Mouse (Mus musculus) retina, adult 2 months (tissue): ENCODE data around the gene Mid1.
"Not testable (repeated sequence)": the region's sequence is repeated elsewhere in the genome, so short reads cannot be mapped to it uniquely, and the experiment has no call there.

Experiments
- DNase-seq: peaks from one replicate; pipeline ENCODE4 v3.0.0-alpha.2; 2012; ENCODE audit warnings: low read depth, low spot score

Gene Mid1

GRCm38 (mm10) chrX:169986519-169987367, 301.7 kb downstream of the Mid1 start:
- not testable (repeated sequence) for DNase-seq

GRCm38 (mm10) chrX:169987368-169987837, 302.4 kb downstream of the Mid1 start:
- not testable (repeated sequence) for DNase-seq

DNA sequence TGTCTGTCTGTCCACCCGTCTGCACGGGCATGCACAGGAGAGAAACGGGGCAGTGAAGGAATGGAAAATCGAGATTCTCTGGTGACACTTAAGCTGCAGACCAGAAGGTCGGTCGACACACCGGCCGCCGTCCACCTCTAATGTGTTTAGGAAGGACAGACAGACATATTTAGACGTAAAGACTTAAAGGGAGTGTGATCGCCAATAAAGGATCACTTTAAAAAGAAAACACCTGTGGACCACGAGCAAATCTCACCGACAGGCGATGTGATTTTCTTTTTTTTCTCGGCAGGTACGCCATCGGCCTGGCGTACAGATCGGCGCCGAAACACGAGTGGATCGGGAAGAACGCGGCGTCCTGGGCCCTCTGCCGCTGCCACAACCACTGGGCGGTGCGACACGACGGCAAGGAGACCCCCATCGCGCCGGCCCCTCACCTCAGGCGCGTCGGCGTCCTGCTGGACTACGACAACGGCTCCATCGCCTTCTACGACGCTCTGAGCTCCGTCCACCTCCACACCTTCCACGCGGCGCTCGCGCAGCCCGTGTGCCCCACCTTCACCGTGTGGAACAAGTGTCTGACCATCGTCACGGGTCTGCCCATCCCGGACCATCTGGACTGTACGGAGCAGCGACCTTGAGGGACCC, 303.7 kb downstream of the Mid1 start:
- DNase-seq, result not testable (repeated sequence)

GRCm38 (mm10) chrX:169989219-169989595, 304.2 kb downstream of the Mid1 start:
- not testable (repeated sequence) for DNase-seq

DNA sequence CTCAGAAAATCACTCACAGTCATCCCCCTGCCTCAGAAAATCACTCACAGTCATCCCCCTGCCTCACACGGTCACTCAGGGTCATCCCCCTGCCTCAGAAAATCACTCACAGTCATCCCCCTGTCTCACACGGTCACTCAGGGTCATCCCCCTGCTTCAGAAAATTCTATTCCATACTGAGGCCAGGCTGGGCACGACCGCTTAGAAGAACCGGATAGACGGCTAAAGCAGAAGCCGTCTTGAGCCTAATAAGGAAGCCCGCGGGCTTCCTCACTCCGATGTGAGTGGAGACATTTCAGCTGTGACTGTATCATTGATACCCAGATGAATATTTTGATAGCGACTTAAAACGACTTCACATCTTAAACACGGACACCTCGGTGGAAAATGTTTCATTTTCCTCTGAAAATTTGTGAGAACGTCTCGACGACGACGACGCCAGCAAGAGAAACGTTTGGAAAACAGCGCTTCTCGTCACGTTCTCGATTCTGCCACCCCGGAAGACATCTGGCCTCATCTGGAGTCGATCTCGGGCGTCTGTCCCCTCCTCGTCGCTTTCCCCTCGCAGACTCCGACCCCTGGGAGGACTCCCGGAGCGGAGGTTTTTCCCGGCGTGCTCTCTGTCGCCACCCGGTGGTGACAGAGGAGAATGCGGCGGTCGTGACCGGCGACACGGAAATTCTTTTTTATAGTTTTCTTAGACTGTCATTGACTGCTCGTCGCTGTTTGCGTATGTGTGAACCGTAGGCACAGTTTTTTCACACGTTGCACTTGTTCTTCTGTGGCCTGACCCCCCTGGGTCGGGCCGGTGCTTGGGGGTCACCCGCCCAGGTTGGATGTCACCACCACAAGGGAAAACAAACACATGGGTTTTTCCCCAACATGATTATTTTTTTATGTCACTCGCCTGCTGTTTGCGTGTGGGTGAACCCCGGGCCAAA, 305.0 kb downstream of the Mid1 start:
- not testable (repeated sequence) for DNase-seq

DNA sequence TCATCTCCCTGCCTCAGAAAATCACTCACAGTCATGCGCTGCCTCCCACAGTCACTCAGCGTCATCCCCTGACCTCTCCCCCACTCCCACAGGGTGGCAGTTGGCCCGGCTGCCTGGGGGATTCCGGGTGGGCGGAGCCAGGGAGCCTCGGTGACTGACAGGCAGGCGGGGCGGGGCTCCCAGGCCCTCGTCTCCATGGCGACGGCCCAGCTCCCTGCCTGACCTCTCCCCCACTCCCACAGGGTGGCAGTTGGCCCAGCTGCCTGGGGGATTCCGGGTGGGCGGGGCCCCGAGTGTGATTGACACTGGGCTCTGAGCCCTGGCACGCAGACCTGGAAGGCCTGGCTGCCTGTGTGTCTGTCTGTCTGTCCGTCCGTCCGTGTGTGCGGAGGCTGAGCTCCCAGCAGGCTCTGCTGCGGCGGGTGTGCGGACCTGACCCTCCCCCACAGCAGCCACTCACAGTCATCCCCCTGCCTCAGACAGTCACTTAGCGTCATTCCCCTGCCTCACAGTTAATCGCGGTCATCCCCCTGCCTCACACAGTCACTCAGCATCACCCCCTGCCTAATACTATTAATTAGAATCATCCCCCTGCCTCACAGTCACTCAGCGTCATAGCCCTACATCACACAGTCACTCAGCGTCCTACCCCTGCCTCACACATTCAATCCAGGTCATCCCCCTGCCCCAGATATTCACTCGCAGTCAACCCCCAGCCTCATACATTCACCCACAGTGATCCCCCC, 306.3 kb downstream of the Mid1 start:
- not testable (repeated sequence) for DNase-seq

DNA sequence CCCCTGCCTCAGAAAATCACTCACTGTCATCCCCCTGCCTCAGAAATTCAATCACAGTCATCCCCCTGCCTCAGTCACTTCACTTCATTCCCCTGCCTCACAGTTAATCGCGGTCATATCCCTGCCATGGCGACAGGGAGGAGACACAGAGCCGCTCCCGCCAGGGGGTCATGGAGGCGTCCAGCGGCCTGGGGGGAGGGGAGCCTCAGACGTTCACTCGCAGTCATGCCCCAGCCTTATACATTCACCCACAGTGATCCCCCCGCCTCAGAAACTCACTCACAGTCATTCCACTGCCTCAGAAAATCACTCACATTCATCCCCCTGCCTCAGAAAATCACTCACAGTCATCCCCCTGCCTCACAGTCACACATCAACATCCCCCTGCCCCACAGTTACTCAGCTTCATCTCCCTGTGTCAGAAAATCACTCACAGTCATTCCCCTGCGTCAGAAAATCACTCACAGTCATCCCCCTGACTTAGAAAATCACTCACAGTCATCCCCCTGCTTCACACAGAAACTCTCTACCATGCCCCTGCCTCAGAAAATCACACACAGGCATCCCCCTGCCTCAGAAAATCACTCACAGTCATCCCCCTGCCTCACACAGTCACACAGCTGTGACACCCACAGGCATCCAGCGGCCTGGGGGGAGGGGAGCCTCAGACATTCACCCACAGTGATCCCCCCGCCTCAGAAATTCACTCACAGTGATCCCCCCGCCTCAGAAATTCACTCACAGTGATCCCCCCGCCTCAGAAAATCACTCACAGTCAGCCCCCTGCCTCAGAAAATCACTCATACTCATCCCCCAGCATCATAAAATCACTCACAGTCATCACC, 307.3 kb downstream of the Mid1 start:
- DNase-seq, result not testable (repeated sequence)

DNA sequence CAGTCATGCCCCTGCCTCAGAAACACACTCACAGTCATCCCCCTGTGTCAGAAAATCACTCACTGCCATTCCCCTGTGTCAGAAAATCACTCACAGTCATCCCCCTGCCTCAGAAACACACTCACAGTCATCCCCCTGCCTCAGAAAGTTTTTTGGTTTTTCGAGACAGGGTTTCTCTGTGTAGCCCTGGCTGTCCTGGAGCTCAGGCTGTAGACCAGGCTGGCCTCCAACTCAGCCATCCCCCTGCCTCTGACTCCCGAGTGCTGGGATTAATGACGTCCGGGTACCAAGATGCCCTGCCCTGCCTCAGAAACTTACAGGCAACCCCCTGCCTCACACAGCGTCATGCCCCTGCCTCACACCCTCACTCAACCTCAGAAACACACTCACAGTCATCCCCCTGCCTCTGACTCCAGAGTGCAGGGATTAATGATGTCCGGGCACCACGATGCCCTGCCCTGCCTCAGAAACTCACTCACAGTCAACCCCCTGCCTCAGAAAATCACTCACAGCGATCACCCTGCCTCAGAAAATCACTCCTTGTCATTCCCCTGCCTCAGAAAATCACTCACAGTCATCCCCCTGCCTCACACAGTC, 308.1 kb downstream of the Mid1 start:
- not testable (repeated sequence) for DNase-seq

DNA sequence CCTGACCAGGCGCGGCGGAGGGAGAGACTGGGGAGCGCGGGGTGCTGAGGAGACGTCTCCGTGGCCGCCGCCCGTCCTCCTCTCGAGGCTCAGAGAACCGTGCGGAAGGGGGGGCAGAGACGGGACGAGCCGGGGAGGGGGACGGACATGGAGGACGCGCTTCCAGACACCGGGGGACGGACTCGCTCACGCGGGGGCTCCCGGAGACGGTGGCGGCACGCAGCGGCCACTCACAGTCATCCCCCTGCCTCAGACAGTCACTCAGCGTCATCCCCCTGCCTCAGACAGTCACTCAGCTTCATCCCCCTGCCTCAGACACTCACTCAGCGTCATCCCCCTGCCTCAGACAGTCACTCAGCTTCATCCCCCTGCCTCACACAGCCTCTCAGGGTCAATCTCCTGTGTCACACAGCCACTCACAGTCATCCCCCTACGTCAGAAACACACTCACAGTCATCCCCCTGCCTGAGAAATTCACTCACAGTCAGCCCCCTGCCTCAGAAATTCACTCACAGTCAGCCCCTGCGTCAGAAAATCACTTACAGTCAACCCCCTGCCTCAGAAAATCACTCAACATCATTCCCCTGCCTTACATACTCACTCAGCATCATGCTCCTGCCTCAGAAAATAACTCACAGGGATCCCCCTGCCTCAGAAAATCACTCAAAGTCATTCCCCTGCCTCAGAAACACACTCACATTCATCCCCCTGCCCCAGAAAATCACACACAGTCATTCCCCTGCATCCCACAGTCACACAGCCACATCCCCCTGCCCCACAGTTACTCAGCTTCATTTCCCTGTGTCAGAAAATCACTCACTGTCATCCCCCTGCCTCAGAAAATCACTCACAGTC, 309.2 kb downstream of the Mid1 start:
- DNase-seq, result not testable (repeated sequence)

DNA sequence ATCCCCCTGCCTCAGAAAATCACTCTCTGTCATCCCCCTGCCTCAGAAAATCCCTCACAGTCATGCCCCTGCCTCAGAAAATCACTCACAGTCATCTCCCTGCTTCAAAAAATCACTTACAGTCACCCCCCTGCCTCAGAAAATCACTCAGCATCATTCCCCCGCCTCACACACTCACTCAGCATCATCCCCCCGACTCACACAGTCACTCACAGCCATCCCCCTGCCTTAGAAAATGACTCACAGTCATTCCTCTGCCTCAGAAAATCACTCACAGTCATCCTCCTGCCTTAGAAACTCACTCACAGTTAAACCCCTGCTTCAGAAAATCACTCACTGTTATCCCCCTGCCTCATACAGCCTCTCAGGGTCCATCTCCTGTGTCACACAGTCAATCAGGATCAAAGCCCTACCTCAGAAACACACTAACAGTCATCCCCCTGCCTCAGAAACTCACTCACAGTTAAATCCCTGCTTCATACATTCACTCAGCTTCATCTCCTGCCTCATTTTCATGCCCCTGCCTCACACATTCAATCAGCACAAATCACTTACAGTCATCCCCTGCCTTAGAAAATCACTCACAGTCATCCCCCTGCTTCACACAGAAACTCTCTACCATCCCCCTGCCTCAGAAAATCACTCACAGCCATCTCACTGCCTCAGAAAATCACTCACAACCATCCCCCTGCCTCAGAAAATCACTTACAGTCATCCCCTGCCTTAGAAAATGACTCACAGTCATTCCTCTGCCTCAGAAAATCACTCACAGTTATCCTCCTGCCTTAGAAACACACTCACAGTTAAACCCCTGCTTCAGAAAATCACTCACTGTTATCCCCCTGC, 310.1 kb downstream of the Mid1 start:
- not testable (repeated sequence) for DNase-seq

- DNase-seq, result not testable (repeated sequence)
Measured at GRCm38 (mm10) chrX:169995909-169996521, 311.0 kb downstream of the Mid1 start.

DNA sequence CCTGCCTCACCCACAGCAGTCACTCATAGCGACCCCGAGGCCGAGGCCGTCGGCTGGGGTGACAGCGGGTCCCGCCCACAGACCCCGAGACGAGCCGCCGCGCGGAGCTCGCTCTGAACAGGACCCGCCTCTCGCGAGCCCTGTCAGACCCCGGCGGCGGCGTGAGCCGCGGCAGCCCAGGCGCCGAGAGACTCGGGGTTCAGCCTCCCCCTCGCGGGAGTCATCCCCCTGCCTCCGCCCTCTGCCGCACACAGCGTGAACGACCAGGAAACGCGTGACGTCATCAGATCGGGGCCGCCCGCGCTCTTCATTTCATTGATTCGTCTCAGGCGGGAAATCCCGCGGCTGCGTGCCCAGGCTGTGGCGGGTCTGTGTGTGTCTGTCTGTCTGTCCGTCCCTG, 311.9 kb downstream of the Mid1 start:
- not testable (repeated sequence) for DNase-seq

- not testable (repeated sequence) for DNase-seq
Measured at GRCm38 (mm10) chrX:169997456-169997853, 312.5 kb downstream of the Mid1 start.

- DNase-seq, result peak; percentile 86
Measured at GRCm38 (mm10) chrX:169997854-169998456, 313.0 kb downstream of the Mid1 start.

DNA sequence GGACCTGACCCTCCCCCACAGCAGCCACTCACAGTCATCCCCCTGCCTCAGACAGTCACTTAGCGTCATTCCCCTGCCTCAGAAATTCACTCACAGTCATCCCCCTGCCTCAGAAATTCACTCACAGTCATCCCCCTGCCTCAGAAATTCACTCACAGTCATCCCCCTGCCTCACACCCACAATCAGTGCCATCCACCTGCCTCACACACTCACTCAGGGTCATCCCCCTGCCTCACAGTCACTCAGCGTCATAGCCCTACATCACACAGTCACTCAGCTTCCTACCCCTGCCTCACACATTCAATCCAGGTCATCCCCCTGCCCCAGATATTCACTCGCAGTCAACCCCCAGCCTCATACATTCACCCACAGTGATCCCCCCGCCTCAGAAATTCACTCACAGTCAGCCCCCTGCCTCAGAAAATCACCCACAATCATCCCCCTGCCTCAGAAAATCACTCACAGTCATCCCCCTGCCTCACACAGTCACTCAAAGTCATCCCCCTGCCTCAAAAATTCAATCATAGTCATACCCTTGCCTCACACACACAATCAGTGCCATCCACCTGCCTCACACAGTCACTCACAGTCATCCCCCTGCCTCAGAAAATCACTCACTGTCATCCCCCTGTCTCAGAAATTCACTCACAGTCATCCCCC, 313.7 kb downstream of the Mid1 start:
- not testable (repeated sequence) for DNase-seq

- not testable (repeated sequence) for DNase-seq
Measured at GRCm38 (mm10) chrX:169999226-169999883, 314.4 kb downstream of the Mid1 start.
